Mouse (Mus musculus) kidney, adult 2 months (tissue): Measurements from ENCODE around the gene Kcnc2. TPM values are rescaled to one million over a fixed set of nuclear protein-coding genes. Genes with fewer than 3 reads are reported as not detected.

ENCODE experiments used
- DNase-seq: peaks from one replicate; pipeline ENCODE4 v3.0.0; 2021
- H3K27ac ChIP-seq: fragments of 200-500 bp; 2 replicates; pipeline ENCODE4 v1.5.1; 2012; ENCODE audit warnings: low read depth, low read length, control low read depth, inconsistent platforms; ENCODE audit not compliant: insufficient read depth
- H3K27me3 ChIP-seq: fragments of 200-500 bp; replicated peaks from 2 replicates; pipeline ENCODE4 v1.6.1; 2012; ENCODE audit warnings: mild to moderate bottlenecking, moderate library complexity, low read length, inconsistent platforms; ENCODE audit not compliant: control insufficient read depth, insufficient read depth
- H3K36me3 ChIP-seq: fragments of 200-500 bp; 2 replicates; pipeline ENCODE4 v1.6.1; 2012; ENCODE audit warnings: mild to moderate bottlenecking, moderate library complexity, low read length, inconsistent platforms; ENCODE audit not compliant: control insufficient read depth, insufficient read depth
- H3K4me1 ChIP-seq: fragments of 200-500 bp; 2 replicates; pipeline ENCODE4 v1.6.1; 2011; ENCODE audit warnings: low read length; ENCODE audit not compliant: control insufficient read depth, insufficient read depth
- H3K4me3 ChIP-seq: fragments of 200-500 bp; 2 replicates; pipeline ENCODE4 v1.5.1; 2011; ENCODE audit warnings: mild to moderate bottlenecking, low read depth, low read length, control low read depth; ENCODE audit not compliant: insufficient read depth
- CTCF ChIP-seq: fragments of 200-500 bp; conservative IDR thresholded peaks from 2 replicates; pipeline ENCODE4 v1.5.1; 2011; ENCODE audit warnings: low read depth, mild to moderate bottlenecking, control low read depth, low read length, moderate library complexity, mixed read lengths; ENCODE audit not compliant: insufficient read depth, insufficient read length
- POLR2A ChIP-seq: fragments of 200-500 bp; IDR thresholded peaks from one replicate; pipeline ENCODE4 v1.6.1; 2011; ENCODE audit warnings: low read depth, low read length, control low read depth
- WGBS: fragments of 180-500 bp; shearing (Covaris S2); methylation state at CpG from one replicate; pipeline ENCODE4 v1.1.7; 2018; 5-methylcytosine and 5-hydroxymethylcytosine counted together
- polyA plus RNA-seq: library from polyadenylated mRNA; depleted of rRNA; stranded (reverse); fragments of >200 nt; gene quantifications from 2 replicates; pipeline ENCODE4 v1.2.3, GENCODE M21; 2012

Gene Kcnc2
- polyA plus RNA-seq, 1 experiment: 1.4 TPM

- no peaks in the 10 kb centered on the region for H3K36me3 ChIP-seq
- TF ChIP-seq POLR2A (no peak), CTCF (no peak)
- H3K4me1 ChIP-seq: no peaks in the 10 kb centered on the region
- DNase-seq: no peak
- H3K27ac ChIP-seq: no peak overlapping the region
- H3K27me3 ChIP-seq: no peaks in the 10 kb centered on the region
- 57% methylated on average over 3 of the region's 3 CpGs for WGBS
- no peak overlapping the region for H3K4me3 ChIP-seq
Measured at GRCm38 (mm10) chr10:112357669-112358362, 86.9 kb downstream of the Kcnc2 start.

GRCm38 (mm10) chr10:112358363-112358704 is 87.4 kb downstream of the Kcnc2 start:
- no peaks in the 10 kb centered on the region for H3K27me3 ChIP-seq
- no peaks in the 10 kb centered on the region for H3K36me3 ChIP-seq
- no peak for DNase-seq
- WGBS: 47% methylated on average over 8 of the region's 8 CpGs
- TF ChIP-seq CTCF (no peak), POLR2A (no peak)
- no peak overlapping the region for H3K27ac ChIP-seq
- H3K4me3 ChIP-seq: no peak overlapping the region
- H3K4me1 ChIP-seq: no peaks in the 10 kb centered on the region

GRCm38 (mm10) chr10:112360704-112361103 is 89.8 kb downstream of the Kcnc2 start:
- TF ChIP-seq CTCF: no peak
- DNase-seq: no peak
- Histone ChIP-seq H3K27ac (no peak overlapping the region), H3K27me3 (no peaks in the 10 kb centered on the region), H3K36me3 (no peaks in the 10 kb centered on the region), H3K4me1 (no peaks in the 10 kb centered on the region), H3K4me3 (no peak overlapping the region)
- WGBS: 75% methylated on average over 5 of the region's 5 CpGs

- no peak overlapping the region for H3K27ac ChIP-seq
- no peak for DNase-seq
- no peak overlapping the region for H3K4me3 ChIP-seq
- WGBS: 36% methylated on average over 3 of the region's 3 CpGs
- no peak for TF ChIP-seq POLR2A
- no peak for TF ChIP-seq CTCF
- no peaks in the 10 kb centered on the region for H3K36me3 ChIP-seq
- H3K27me3 ChIP-seq: no peaks in the 10 kb centered on the region
- H3K4me1 ChIP-seq: no peaks in the 10 kb centered on the region
Measured at GRCm38 (mm10) chr10:112368369-112368768, 97.4 kb downstream of the Kcnc2 start.

- no peak overlapping the region for H3K27ac ChIP-seq
- no peaks in the 10 kb centered on the region for H3K4me1 ChIP-seq
- H3K36me3 ChIP-seq: no peaks in the 10 kb centered on the region
- no peaks in the 10 kb centered on the region for H3K27me3 ChIP-seq
- no peak overlapping the region for H3K4me3 ChIP-seq
- WGBS: 90% methylated on average over 5 of the region's 5 CpGs
- TF ChIP-seq CTCF (no peak), POLR2A (no peak)
- DNase-seq: no peak
Measured at GRCm38 (mm10) chr10:112377163-112377562, 106.2 kb downstream of the Kcnc2 start.

GRCm38 (mm10) chr10:112378465-112378864 is 107.5 kb downstream of the Kcnc2 start:
- Histone ChIP-seq H3K36me3 (no peaks in the 10 kb centered on the region), H3K4me3 (no peak overlapping the region), H3K27me3 (no peaks in the 10 kb centered on the region), H3K27ac (no peak overlapping the region), H3K4me1 (no peaks in the 10 kb centered on the region)
- no peak for DNase-seq
- no peak for TF ChIP-seq POLR2A
- no peak for TF ChIP-seq CTCF
- 71% methylated on average over 6 of the region's 6 CpGs for WGBS

GRCm38 (mm10) chr10:112380590-112380989 is 109.7 kb downstream of the Kcnc2 start:
- no peak for DNase-seq
- H3K4me1 ChIP-seq: no peaks in the 10 kb centered on the region
- H3K36me3 ChIP-seq: no peaks in the 10 kb centered on the region
- 94% methylated on average over 6 of the region's 6 CpGs for WGBS
- H3K27me3 ChIP-seq: no peaks in the 10 kb centered on the region
- H3K4me3 ChIP-seq: no peak overlapping the region
- TF ChIP-seq CTCF (no peak), POLR2A (no peak)
- H3K27ac ChIP-seq: no peak overlapping the region
